ENCODE assay signal across 8 mouse cellular contexts in genomic region chr15:79777749-79778148, GRCm38 (mm10). TPM values are rescaled to one million over a fixed set of nuclear protein-coding genes. Genes with fewer than 3 reads are reported as not detected.
DNase-seq lines count a peak whose midpoint lies in the region; ATAC-seq lines count a peak whose summit lies in the region.

Gene Dnal4, minus strand, starts transcription at chr15:79777849.

- H3K4me1 ChIP-seq in kidney, embryonic 16.5 days (ENCODE audit: insufficient read depth, low read length): peaks cover 16% of the 10 kb centered on the region
- peaks cover 14% of the 10 kb centered on the region for H3K4me1 ChIP-seq in heart, embryonic 12.5 days (replicated peaks)
- peaks cover 11% of the 10 kb centered on the region for H3K4me1 ChIP-seq in stomach, embryonic 16.5 days (ENCODE audit: control insufficient read depth, insufficient read depth, low read length)

- no peak for DNase-seq in kidney, postnatal 25 days
- DNase-seq in adrenal gland, postnatal 10 days: no peak
- DNase-seq in left cerebral cortex, postnatal 14 days (ENCODE audit: low spot score in 2 of 2): no peak
- DNase-seq in embryo, embryonic 10 days (ENCODE audit: low spot score): no peak
- DNase-seq in kidney, adult 11 months: no peak

- H3K36me3 ChIP-seq in kidney, embryonic 16.5 days (ENCODE audit: insufficient read depth, low read length): no peaks in the 10 kb centered on the region
- H3K36me3 ChIP-seq in heart, embryonic 12.5 days: no peaks in the 10 kb centered on the region
- H3K36me3 ChIP-seq in stomach, embryonic 16.5 days (ENCODE audit: control insufficient read depth, insufficient read depth, low read length): no peaks in the 10 kb centered on the region

- no peak within 1 kb of the TSS for H3K4me2 ChIP-seq in kidney, embryonic 16.5 days (replicated peaks; ENCODE audit: low read depth, low read length)
- no peak within 1 kb of the TSS for H3K4me2 ChIP-seq in heart, embryonic 12.5 days
- no peak within 1 kb of the TSS for H3K4me2 ChIP-seq in stomach, embryonic 16.5 days (ENCODE audit: low read depth, low read length)

- ATAC-seq in kidney, embryonic 16.5 days (ENCODE audit: low FRiP score, low TSS enrichment): no peak
- no peak for ATAC-seq in heart, embryonic 12.5 days (ENCODE audit: insufficient number of reproducible peaks, low FRiP score)
- ATAC-seq in stomach, embryonic 16.5 days (ENCODE audit: insufficient read depth, low FRiP score): no peak

- H3K27me3 ChIP-seq in kidney, embryonic 16.5 days (ENCODE audit: insufficient read depth, low read length): no peaks in the 10 kb centered on the region
- H3K27me3 ChIP-seq in heart, embryonic 12.5 days (replicated peaks): 0 out of 2 replicates have a peak, but pooled peaks cover 5% of the 10 kb centered on the region
- H3K27me3 ChIP-seq in stomach, embryonic 16.5 days (ENCODE audit: control insufficient read depth, insufficient read depth, low read length): no peaks in the 10 kb centered on the region

- no peaks in the 10 kb centered on the region for H3K9me3 ChIP-seq in kidney, embryonic 16.5 days (ENCODE audit: low read length)
- H3K9me3 ChIP-seq in heart, embryonic 12.5 days (replicated peaks): no peaks in the 10 kb centered on the region
- H3K9me3 ChIP-seq in stomach, embryonic 16.5 days (replicated peaks; ENCODE audit: control insufficient read depth, low read length): no peaks in the 10 kb centered on the region

- no peak within 1 kb of the TSS for H3K27ac ChIP-seq in kidney, embryonic 16.5 days (ENCODE audit: low read length)
- H3K27ac ChIP-seq in heart, embryonic 12.5 days (ENCODE audit: poor library complexity, severe bottlenecking): no peak within 1 kb of the TSS
- no peak within 1 kb of the TSS for H3K27ac ChIP-seq in stomach, embryonic 16.5 days (ENCODE audit: low read length)

- H3K4me3 ChIP-seq in kidney, embryonic 16.5 days (ENCODE audit: low read length): no peak within 1 kb of the TSS
- no peak within 1 kb of the TSS for H3K4me3 ChIP-seq in heart, embryonic 12.5 days
- H3K4me3 ChIP-seq in stomach, embryonic 16.5 days (replicated peaks; ENCODE audit: low read length): no peak within 1 kb of the TSS

- intact Hi-C loops in left cerebral cortex, postnatal 14 days (cut with DNase I): no loop called here

- H3K9ac ChIP-seq in kidney, embryonic 16.5 days (replicated peaks; ENCODE audit: low read length): no peak within 1 kb of the TSS
- H3K9ac ChIP-seq in heart, embryonic 12.5 days: no peak within 1 kb of the TSS
- no peak within 1 kb of the TSS for H3K9ac ChIP-seq in stomach, embryonic 16.5 days (ENCODE audit: low read length)

RNA-seq across cellular contexts. Expression of gene Dnal4, which starts in this region (rescaled TPM):
- polyA plus RNA-seq in kidney, embryonic 16.5 days (2015; fragmentation: Nextera tagmentation; extraction: Ambion mirVana): 71.7 and 74.0 TPM in 2 replicates
- 10 to 100 TPM; 16.1 to 19.5 TPM for total RNA-seq in adrenal gland, postnatal 10 days (2021)
- 37.1 TPM in 2 replicates for polyA plus RNA-seq in heart, embryonic 12.5 days (2016; fragmentation: Nextera tagmentation; extraction: Ambion mirVana)
- total RNA-seq in left cerebral cortex, postnatal 14 days (2021): 10 to 100 TPM; 37.5 to 39.7 TPM
- polyA plus RNA-seq in stomach, embryonic 16.5 days (2015; fragmentation: Nextera tagmentation; extraction: Ambion mirVana): 48.4 and 51.2 TPM in 2 replicates
